Mouse (Mus musculus) MEL (cell line): ENCODE data around the gene Aldh1a3.

Experiments used
- CTCF ChIP-seq, 3 experiments: IDR thresholded peaks in 2 of 3; conservative IDR thresholded peaks in 1 of 3; 2 replicates each; pipeline ENCODE4 v1.5.1; 2011 to 2012; ENCODE audit warnings: low read length in 3 of 3, low read depth in 2 of 3, mild to moderate bottlenecking in 2 of 3, improper control_type of control experiment in 1 of 3, inconsistent platforms in 1 of 3, mixed read lengths in 1 of 3, moderate library complexity in 1 of 3; ENCODE audit not compliant: control insufficient read depth in 1 of 3, insufficient read depth in 1 of 3, poor library complexity in 1 of 3, severe bottlenecking in 1 of 3
- EP300 ChIP-seq, 2 experiments: IDR thresholded peaks; 2 replicates each; pipeline ENCODE4 v1.6.1; 2011; ENCODE audit warnings: improper control_type of control experiment in 2 of 2, low read length in 2 of 2, low read depth in 1 of 2, mild to moderate bottlenecking in 1 of 2
- HCFC1 ChIP-seq: IDR thresholded peaks from 2 replicates; pipeline ENCODE4 v1.6.1; 2012; ENCODE audit warnings: low read depth, mild to moderate bottlenecking, inconsistent platforms, low read length, improper control_type of control experiment, moderate library complexity
- KAT2A ChIP-seq: conservative IDR thresholded peaks from 2 replicates; pipeline ENCODE4 v1.6.1; 2012; ENCODE audit warnings: low read depth, low read length, improper control_type of control experiment, inconsistent platforms
- MAFK ChIP-seq: IDR thresholded peaks from 2 replicates; pipeline ENCODE4 v1.6.1; 2011; ENCODE audit warnings: low read depth, mild to moderate bottlenecking, low read length, improper control_type of control experiment, borderline replicate concordance
- MAZ ChIP-seq: IDR thresholded peaks from 2 replicates; pipeline ENCODE4 v1.6.1; 2012; ENCODE audit warnings: low read depth, mild to moderate bottlenecking, inconsistent platforms, low read length, improper control_type of control experiment
- MXI1 ChIP-seq: IDR thresholded peaks from 2 replicates; pipeline ENCODE4 v1.6.1; 2011; ENCODE audit warnings: mild to moderate bottlenecking, low read depth, low read length, improper control_type of control experiment
- POLR2A ChIP-seq, 2 experiments: IDR thresholded peaks; 2 replicates each; pipeline ENCODE4 v1.6.1; 2011 to 2012; ENCODE audit warnings: low read length in 2 of 2, mild to moderate bottlenecking in 2 of 2, control low read depth in 1 of 2, improper control_type of control experiment in 1 of 2, low read depth in 1 of 2, moderate library complexity in 1 of 2; ENCODE audit not compliant: control insufficient read depth in 1 of 2, insufficient read depth in 1 of 2, poor library complexity in 1 of 2
- TAL1 ChIP-seq: IDR thresholded peaks from 2 replicates; pipeline ENCODE4 v1.6.1; 2012; ENCODE audit warnings: mild to moderate bottlenecking, inconsistent platforms, low read length, moderate library complexity, mixed read lengths
- ZKSCAN1 ChIP-seq: IDR thresholded peaks from 2 replicates; pipeline ENCODE4 v1.6.1; 2012; ENCODE audit warnings: low read depth, mild to moderate bottlenecking, inconsistent platforms, low read length, improper control_type of control experiment, moderate library complexity
- ZMIZ1 ChIP-seq: IDR thresholded peaks from 2 replicates; pipeline ENCODE4 v1.6.1; 2012; ENCODE audit warnings: low read depth, mild to moderate bottlenecking, inconsistent platforms, low read length, improper control_type of control experiment, moderate library complexity

- TF ChIP-seq MAZ (no peak), TAL1 (no peak), CTCF (IDR thresholded peaks at IDR 0.05 in 2 of 3, conservative IDR thresholded peaks at IDR 0.05 in 1 of 3; ENCODE audit: control insufficient read depth in 1 of 3, insufficient read depth in 1 of 3, low read depth in 2 of 3, low read length in 3 of 3, poor library complexity in 1 of 3, severe bottlenecking in 1 of 3) (no peak), ZMIZ1 (no peak), KAT2A (no peak), EP300 (IDR thresholded peaks at IDR 0.05; ENCODE audit: low read depth in 1 of 2, low read length in 2 of 2) (no peak), POLR2A (IDR thresholded peaks at IDR 0.05; ENCODE audit: control insufficient read depth in 1 of 2, insufficient read depth in 1 of 2, low read depth in 1 of 2, low read length in 2 of 2, poor library complexity in 1 of 2) (no peak), MXI1 (no peak), HCFC1 (no peak), ZKSCAN1 (no peak), MAFK (no peak)
These were observed 20.3 kb downstream of the Aldh1a3 start for GRCm38 (mm10) chr7:66406971-66407370.
